Comparison of ENCODE assay signal across 20 mouse cellular contexts in genomic region chr16:96802636-96803035, GRCm38 (mm10).
DNase-seq lines count a peak whose midpoint lies in the region; ATAC-seq lines count a peak whose summit lies in the region.
"Had no signal": no experiment of that assay in that cellular context is flagged by ENCODE, and none has a peak within 500 bp of the region (broad histone marks: within the 10 kb centered on the region; RNA-seq: fewer than 3 reads in every experiment).

No protein-coding gene starts in this region.

- ATAC-seq in hindbrain, embryonic 15.5 days (ENCODE audit: low FRiP score, low read depth): peak; percentile 69; the same call in 1 of the 2 replicates
- no peak for ATAC-seq in erythroid progenitor cell, adult 5-6 weeks (replicated peaks; ENCODE audit: low FRiP score, poor library complexity, severe bottlenecking)
- ATAC-seq: intestine, embryonic 16.5 days; liver, embryonic 12.5 days had no signal

- peak; percentile 23 for DNase-seq in cerebellum, adult 9-11 months
- no peak for DNase-seq in cerebellum, adult 11 months
- DNase-seq in hindbrain, embryonic 10.5 days (ENCODE audit: low spot score): no peak
- DNase-seq in Muller cell, postnatal 12 days (ENCODE audit: inconsistent ontology term): peak; percentile 58
- peak; percentile 7 for DNase-seq in adrenal gland, postnatal 25 days
- no peak for DNase-seq in urinary bladder, adult 18-20 months (ENCODE audit: low spot score in 2 of 2)
- DNase-seq: heart, postnatal 36 days; lung, embryonic 14.5 days; lung, postnatal 4 days; right cerebral cortex, postnatal 14 days; thymus, adult 2 months had no signal

- no peak overlapping the region for H3K9ac ChIP-seq in hindbrain, embryonic 15.5 days
- H3K9ac ChIP-seq: heart, embryonic 12.5 days; liver, embryonic 12.5 days; lung, embryonic 14.5 days; midbrain, embryonic 15.5 days; stomach, embryonic 15.5 days had no signal

- no peaks in the 10 kb centered on the region for H3K27me3 ChIP-seq in hindbrain, embryonic 15.5 days
- H3K27me3 ChIP-seq in hindbrain, embryonic 10.5 days (ENCODE audit: insufficient read depth, poor library complexity, severe bottlenecking): no peaks in the 10 kb centered on the region
- H3K27me3 ChIP-seq: heart, embryonic 12.5 days; liver, embryonic 12.5 days; midbrain, embryonic 15.5 days; stomach, embryonic 15.5 days had no signal

- 58% methylated on average over 2 of the region's 2 CpGs for WGBS in hindbrain, embryonic 15.5 days
- WGBS in hindbrain, embryonic 10.5 days: 83% methylated on average over 2 of the region's 2 CpGs

- H3K4me3 ChIP-seq in hindbrain, embryonic 15.5 days: no peak overlapping the region
- no peak overlapping the region for H3K4me3 ChIP-seq in hindbrain, embryonic 10.5 days
- H3K4me3 ChIP-seq: erythroblast, embryonic 14.5 days; heart, embryonic 12.5 days; layer of hippocampus, adult 2 months; liver, embryonic 12.5 days; midbrain, embryonic 15.5 days; stomach, embryonic 15.5 days had no signal

- peaks cover 16% of the 10 kb centered on the region for H3K4me1 ChIP-seq in hindbrain, embryonic 15.5 days (replicated peaks)
- H3K4me1 ChIP-seq in hindbrain, embryonic 10.5 days (replicated peaks): no peaks in the 10 kb centered on the region
- H3K4me1 ChIP-seq: liver, embryonic 12.5 days; stomach, embryonic 15.5 days had no signal

- peaks cover 5% of the 10 kb centered on the region; the same call in 1 of the 2 replicates for H3K36me3 ChIP-seq in hindbrain, embryonic 15.5 days
- H3K36me3 ChIP-seq in hindbrain, embryonic 10.5 days: no peaks in the 10 kb centered on the region
- H3K36me3 ChIP-seq: heart, embryonic 12.5 days; liver, embryonic 12.5 days; midbrain, embryonic 15.5 days; stomach, embryonic 15.5 days had no signal

- no peak overlapping the region for H3K27ac ChIP-seq in hindbrain, embryonic 15.5 days (replicated peaks)
- H3K27ac ChIP-seq in hindbrain, embryonic 10.5 days: no peak overlapping the region
- H3K27ac ChIP-seq: layer of hippocampus, adult 2 months; liver, embryonic 12.5 days; midbrain, embryonic 15.5 days; stomach, embryonic 15.5 days had no signal

- H3K9me3 ChIP-seq in hindbrain, embryonic 15.5 days: no peaks in the 10 kb centered on the region
- H3K9me3 ChIP-seq in hindbrain, embryonic 10.5 days: no peaks in the 10 kb centered on the region
- H3K9me3 ChIP-seq: heart, embryonic 12.5 days; liver, embryonic 12.5 days; midbrain, embryonic 15.5 days; stomach, embryonic 15.5 days had no signal

- H3K4me2 ChIP-seq in hindbrain, embryonic 15.5 days: no peak overlapping the region
- H3K4me2 ChIP-seq: heart, embryonic 12.5 days; liver, embryonic 12.5 days; lung, embryonic 14.5 days; midbrain, embryonic 15.5 days; stomach, embryonic 15.5 days had no signal

Comparison
In these comparisons a context has a peak if more than half of its experiments do, and no peak if none do; other contexts are left out.
1. DNase-seq: peak in cerebellum, adult 9-11 months (single experiment), Muller cell, postnatal 12 days (single experiment) and adrenal gland, postnatal 25 days (single experiment); none in cerebellum, adult 11 months (single experiment), hindbrain, embryonic 10.5 days (single experiment) and urinary bladder, adult 18-20 months (0 of 2).